Mouse (Mus musculus): ENCODE data around the gene Fam160b1. TPM values are rescaled to one million over a fixed set of nuclear protein-coding genes. Genes with fewer than 3 reads are reported as not detected.
A peak's percentile ranks its signal among the peaks of the same experiment; 100 is the strongest.

The Fam160b1 gene
- total RNA-seq, 2 experiments from 2014 or later: 24.2 to 27.1 TPM

DNA sequence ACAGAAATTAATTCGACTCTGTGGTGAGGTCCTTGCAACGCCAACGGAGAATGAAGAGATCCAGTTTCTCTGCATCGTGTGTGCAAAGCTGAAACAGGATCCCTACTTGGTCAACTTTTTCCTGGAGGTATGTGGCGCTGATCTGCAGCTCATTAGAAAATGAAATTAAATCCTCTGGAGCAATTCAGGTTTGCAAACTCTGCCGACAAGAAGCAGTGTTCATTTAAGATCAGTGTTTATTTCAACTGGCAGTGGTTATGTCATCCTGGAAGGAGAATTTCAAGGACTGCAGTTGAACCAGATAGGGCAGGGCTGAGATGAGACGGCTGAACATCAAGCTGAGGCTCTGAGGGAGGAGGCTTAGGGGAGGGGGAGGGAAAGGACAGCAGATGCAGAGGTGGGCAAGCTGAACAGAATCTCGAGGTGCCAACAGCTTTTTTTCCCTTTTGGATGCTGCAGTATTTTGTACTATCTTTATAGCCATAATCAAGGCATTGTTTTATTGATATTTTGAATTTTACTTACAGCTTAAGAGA is 12.9 kb downstream of the Fam160b1 start:
- intact Hi-C loops (cut with DNase I): loop anchor here (5.0 kb wide), 1 partner anchor 239 kb away; the partner anchor contains the start of gene Atrnl1
- no peak for DNase-seq (ENCODE audit: extremely low spot score in 1 of 2, low spot score in 2 of 2)
- no peak overlapping the region for H3K4me3 ChIP-seq
- TF ChIP-seq CTCF (IDR thresholded peaks at IDR 0.05): no peak
- peak overlapping the region; percentile 70 for H3K27ac ChIP-seq

DNA sequence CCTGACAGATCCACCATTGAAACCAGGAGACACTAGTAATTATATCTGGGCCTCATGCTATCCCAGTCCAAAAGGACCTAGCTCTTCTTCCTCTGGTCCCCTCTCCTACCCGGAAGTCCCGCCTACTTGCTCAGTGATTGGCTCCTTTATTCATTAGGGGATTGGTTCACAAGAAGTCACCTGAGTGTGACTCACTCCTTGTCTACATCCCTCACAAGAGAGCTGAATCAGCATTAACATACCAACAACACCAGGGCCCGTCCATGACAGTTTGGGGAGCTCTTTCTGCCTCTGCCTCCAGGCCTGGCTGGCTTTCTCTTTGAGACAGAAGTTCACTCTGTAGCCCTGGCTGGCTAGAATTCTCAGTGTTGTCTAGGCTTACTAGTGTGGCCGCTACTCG is 14.7 kb downstream of the Fam160b1 start:
- Histone ChIP-seq H3K4me3 (no peak overlapping the region), H3K27ac (no peak overlapping the region)
- DNase-seq (ENCODE audit: extremely low spot score in 1 of 2, low spot score in 2 of 2): no peak
- no peak for TF ChIP-seq CTCF (IDR thresholded peaks at IDR 0.05)
- intact Hi-C loops (cut with DNase I): no loop called here

DNA sequence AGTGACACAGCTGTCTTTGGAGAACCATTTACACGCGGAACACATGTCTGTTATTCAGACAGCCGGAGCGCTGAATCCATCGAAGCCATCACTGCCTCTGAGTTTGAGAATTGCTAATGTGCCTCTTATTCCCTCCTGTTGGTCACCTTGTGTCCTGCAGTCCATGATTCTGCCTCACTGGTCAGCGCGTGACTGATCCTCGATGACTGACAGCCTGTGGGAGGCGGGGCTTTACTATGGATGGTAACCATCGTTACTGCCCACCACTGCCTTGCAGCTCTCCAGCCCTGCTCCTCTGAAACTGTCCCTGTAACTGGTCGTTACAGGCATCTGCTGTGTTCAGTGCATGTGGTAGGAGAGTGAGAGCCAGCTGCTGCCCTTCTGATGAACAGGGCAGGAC is 15.3 kb downstream of the Fam160b1 start:
- no peak for TF ChIP-seq CTCF (IDR thresholded peaks at IDR 0.05)
- Histone ChIP-seq H3K4me3 (no peak overlapping the region), H3K27ac (no peak overlapping the region)
- intact Hi-C loops (cut with DNase I): no loop called here
- no peak for DNase-seq (ENCODE audit: extremely low spot score in 1 of 2, low spot score in 2 of 2)

DNA sequence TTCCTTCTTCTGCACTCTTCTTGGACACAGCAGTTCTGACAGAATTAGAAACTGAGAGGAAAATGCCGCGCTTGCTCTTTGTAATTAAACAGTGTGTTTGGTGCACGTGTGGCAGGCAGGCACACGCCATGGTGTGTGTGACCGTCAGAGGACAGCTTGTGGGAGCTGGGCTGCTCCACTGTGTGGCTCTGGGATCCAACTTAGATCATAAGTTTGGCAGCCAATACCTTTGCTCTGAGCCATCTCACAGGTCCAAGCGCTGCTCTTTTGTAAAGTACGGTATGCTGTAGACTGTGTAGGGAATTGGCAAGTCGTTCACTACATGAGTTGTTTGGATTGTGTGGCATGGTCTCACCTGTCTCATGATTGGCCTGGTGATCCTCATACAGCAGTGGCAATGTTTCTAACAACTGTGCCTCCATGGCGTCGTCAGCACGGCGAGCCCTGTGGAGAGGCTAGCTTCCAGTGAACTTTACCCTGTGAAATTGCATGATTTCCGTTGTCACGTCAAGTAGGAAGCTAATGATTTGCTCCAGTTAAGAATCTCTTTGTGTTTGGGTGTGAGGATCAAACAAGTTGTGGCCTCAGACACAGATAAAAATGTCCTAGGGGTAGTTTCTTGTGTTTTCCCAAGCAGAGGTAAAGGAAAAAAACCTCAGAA is 16.7 kb downstream of the Fam160b1 start:
- Histone ChIP-seq H3K27ac (no peak overlapping the region), H3K4me3 (no peak overlapping the region)
- no peak for TF ChIP-seq CTCF (IDR thresholded peaks at IDR 0.05)
- no peak for DNase-seq (ENCODE audit: extremely low spot score in 1 of 2, low spot score in 2 of 2)
- intact Hi-C loops (cut with DNase I): no loop called here

DNA sequence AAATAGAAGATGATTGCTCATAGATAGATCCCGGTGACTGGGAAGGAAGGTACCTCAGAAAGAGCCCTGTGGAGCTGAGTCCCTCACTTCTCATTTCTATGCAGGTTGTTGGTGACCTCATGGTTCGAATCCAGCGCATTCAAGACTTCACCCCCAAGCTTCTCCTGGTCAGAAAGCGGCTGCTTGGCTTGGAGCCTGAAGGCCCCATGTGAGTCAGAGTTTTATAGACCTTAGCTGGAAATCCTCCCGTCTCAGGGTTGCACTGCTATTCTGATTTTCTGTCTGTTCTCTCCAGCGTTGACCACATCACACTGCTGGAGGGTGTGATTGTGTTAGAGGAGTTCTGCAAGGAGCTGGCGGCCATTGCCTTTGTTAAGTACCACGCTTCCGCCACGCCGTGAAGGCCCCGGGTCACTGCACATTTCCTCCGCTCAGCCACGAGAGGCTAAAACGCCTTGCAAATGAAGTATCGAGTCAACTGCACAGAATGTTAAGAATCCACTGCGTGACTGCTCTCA is 25.8 kb downstream of the Fam160b1 start:
- TF ChIP-seq CTCF (IDR thresholded peaks at IDR 0.05): no peak
- no peak overlapping the region for H3K27ac ChIP-seq
- no peak overlapping the region for H3K4me3 ChIP-seq
- DNase-seq (ENCODE audit: extremely low spot score in 1 of 2, low spot score in 2 of 2): no peak
- intact Hi-C loops (cut with DNase I): no loop called here

DNA sequence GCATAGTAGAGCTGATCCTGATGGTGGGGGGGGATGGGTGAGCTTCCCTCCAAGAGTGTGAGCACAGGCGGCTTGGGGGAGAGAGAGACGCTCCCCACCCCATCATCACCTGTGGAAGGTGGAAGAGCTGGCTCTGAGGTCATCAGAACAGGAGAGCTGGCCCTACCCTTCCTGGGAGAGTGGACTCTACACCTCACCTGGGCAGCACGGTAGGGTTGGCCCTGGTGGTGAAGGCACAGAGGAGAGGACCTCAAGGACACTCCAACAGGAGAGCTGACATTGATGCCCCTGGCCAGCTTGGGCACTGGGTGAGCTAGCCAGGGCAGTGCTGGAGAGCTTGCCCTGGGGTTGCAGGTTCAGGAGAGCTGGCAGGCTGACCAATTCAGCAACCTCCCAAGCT is 31.1 kb downstream of the Fam160b1 start:
- intact Hi-C loops (cut with DNase I): no loop called here
- Histone ChIP-seq H3K27ac (no peak overlapping the region), H3K4me3 (no peak overlapping the region)
- TF ChIP-seq CTCF (IDR thresholded peaks at IDR 0.05): no peak
- DNase-seq (ENCODE audit: extremely low spot score in 1 of 2, low spot score in 2 of 2): no peak

DNA sequence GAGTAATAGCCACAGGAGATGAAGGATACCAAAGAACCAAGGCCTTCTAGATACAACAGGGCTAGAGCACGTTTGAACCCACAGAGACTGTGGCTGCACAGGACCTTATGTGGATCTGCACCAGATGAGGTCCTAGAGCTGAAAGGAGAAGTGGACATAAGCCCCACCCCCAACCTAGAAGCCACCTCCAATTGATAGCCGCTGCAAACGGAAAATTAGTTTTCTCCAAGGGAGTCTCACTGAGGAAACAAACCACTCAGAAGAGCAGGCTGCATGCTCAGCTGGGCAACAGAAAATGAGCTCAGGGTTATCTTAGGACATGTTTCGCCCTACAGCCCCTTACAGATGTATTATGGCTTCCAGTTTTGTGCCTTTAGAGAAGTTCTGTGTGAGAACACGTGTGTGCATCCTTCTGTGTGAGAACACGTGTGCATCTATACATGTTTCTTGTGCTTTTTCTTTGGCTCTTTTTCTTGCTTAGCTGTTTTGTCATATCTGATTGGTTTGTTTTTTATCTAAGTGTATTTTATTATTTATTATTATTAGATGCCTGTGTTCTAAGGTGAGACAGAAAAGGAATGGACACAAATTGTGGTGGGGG is 33.0 kb downstream of the Fam160b1 start:
- intact Hi-C loops (cut with DNase I): no loop called here
- no peak for DNase-seq (ENCODE audit: extremely low spot score in 1 of 2, low spot score in 2 of 2)

DNA sequence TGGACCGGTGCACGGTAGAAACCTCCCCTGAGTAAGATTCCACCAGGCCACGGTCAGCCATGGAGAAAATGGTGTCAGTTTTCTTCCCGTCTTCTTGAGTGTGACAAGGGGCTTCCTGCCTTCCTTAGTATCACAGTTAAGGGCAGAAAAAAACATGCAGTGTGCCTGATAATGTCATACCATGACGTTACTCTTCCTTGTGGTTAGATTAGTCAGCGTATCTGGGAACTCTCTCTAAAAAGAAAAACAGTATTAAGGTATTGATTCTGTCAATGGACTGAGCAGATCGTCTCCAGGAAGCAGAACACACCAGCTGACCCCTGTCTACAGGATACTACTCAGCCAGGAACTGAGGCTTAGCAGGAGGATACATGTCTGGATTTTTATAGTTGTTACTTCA is 36.1 kb downstream of the Fam160b1 start:
- intact Hi-C loops (cut with DNase I): no loop called here
- DNase-seq (ENCODE audit: extremely low spot score in 1 of 2, low spot score in 2 of 2): no peak
- no peak for TF ChIP-seq CTCF (IDR thresholded peaks at IDR 0.05)
- H3K4me3 ChIP-seq: no peak overlapping the region
- H3K27ac ChIP-seq: no peak overlapping the region

More for the DNA sequence above, 33.0 kb downstream of the Fam160b1 start:
- Histone ChIP-seq H3K4me3 (no peak overlapping the region), H3K27ac (no peak overlapping the region)
- TF ChIP-seq CTCF (IDR thresholded peaks at IDR 0.05): no peak

DNA sequence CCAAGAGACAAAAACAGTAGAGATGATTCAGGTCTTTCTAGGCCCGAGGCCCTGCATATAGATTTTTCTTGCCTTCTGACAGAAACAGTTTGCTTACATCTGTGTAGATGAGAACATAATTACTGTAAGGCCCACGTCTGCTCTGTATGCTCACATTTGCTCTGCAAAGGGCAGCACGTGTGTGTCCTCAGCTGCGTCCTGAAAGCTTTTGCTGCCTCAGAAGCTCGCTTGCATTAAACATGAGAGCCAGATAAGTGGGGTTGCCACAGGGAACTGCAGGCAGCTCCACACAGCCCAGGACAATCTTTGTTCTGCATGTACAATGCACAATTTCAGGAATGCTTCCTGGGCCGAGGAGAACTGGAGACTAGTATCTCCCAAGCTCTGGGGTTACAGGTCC is 41.9 kb downstream of the Fam160b1 start:
- no peak for DNase-seq (ENCODE audit: extremely low spot score in 1 of 2, low spot score in 2 of 2)
- Histone ChIP-seq H3K27ac (no peak overlapping the region), H3K4me3 (no peak overlapping the region)
- intact Hi-C loops (cut with DNase I): no loop called here
- no peak for TF ChIP-seq CTCF (IDR thresholded peaks at IDR 0.05)

DNA sequence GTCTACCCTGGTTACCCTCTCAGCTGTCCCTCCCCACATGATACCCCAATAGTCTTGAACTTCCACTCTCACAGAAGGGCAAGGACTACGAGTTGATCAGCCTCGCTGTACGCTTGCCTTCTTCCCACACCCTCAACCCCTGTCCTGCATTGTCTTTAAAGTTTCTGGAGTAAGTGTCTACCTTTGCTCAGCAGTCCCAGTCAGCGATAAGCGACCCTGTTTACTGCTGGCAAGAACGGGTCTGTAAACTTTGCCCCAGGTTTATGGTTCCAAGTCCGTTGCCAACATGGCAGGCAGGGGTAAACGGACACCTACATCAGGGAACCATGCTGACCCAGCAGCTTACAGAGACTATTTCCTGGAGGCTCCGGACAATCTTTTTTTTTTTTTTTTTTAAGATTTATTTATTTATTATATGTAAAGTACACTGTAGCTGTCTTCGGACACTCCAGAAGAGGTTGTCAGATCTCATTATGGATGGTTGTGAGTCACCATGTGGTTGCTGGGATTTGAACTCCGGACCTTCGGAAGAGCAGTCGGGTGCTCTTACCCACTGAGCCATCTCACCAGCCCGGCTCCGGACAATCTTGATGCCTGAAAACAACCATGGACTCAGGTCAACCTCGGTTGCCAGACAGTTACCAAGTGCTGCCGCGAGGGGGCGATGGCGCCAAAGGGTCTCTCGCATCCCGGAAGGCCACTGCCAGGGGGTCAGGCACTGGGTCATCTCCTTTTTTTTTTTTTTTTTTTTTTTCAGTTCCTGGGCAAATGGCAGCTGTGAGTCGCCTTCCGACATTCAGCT is 43.4 kb downstream of the Fam160b1 start:
- Histone ChIP-seq H3K4me3 (peak overlapping the region; percentile 24; the same call in 1 of the 2 replicates), H3K27ac (no peak overlapping the region)
- peak; percentile 57 to 72 for DNase-seq (ENCODE audit: extremely low spot score in 1 of 2, low spot score in 2 of 2)
- intact Hi-C loops (cut with DNase I): loop anchor here (1.0 to 2.0 kb wide), 2 partner anchors 49 to 239 kb away; partner anchors contain the start of gene Trub1
- peak; percentile 75 for TF ChIP-seq CTCF (IDR thresholded peaks at IDR 0.05)

DNA sequence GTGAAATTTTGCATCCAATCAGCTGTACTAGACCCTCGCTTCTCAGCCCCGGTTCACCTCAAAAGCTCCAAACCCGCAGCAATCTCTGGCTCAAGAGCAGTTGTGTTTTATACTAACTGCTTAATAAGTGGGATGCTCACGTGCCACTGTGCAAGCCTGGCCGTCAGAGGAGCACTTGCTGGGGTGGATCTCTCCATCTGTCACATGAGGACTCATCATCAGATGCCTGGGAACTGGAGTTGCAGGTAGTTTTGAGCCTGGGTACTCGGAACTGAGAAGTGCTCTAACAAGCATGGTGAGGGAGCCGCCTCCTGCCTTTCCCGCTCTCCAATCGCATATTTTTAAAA is 44.0 kb downstream of the Fam160b1 start:
- Histone ChIP-seq H3K4me3 (peak overlapping the region; percentile 24; the same call in 1 of the 2 replicates), H3K27ac (no peak overlapping the region)
- DNase-seq (ENCODE audit: extremely low spot score in 1 of 2, low spot score in 2 of 2): no peak
- intact Hi-C loops (cut with DNase I): loop anchor here (1.0 to 2.0 kb wide), 2 partner anchors 48 to 239 kb away; partner anchors contain the start of gene Trub1
- no peak for TF ChIP-seq CTCF (IDR thresholded peaks at IDR 0.05)

DNA sequence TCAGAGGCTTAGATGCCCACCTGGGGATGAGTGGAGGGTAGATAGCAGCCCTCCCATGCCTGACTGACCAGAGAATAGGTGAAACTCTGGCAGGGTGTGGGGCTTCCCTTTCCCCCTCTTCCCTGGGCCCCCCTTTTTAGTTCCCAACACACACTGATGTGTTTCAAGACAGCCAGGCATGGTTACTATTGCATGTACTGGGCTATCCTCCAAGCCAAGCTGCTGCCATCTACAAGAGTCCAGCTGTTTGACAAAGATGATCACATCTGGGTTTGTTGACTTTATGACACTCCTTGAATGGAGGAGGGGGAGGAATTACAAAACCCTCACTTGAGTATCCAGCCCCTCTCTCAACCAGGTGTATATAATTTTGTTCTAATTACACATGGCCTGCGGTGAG is 47.5 kb downstream of the Fam160b1 start:
- H3K27ac ChIP-seq: no peak overlapping the region
- no peak overlapping the region for H3K4me3 ChIP-seq
- intact Hi-C loops (cut with DNase I): no loop called here
- no peak for TF ChIP-seq CTCF (IDR thresholded peaks at IDR 0.05)
- no peak for DNase-seq (ENCODE audit: extremely low spot score in 1 of 2, low spot score in 2 of 2)

All from left cerebral cortex, adult 2 months (tissue).